Mouse (Mus musculus): ENCODE data around the gene 2010111I01Rik. TPM values are rescaled to one million over a fixed set of nuclear protein-coding genes. Genes with fewer than 3 reads are reported as not detected.
"Not testable (repeated sequence)": the region's sequence is repeated elsewhere in the genome, so short reads cannot be mapped to it uniquely, and the experiment has no call there.

The 2010111I01Rik gene
- polyA plus RNA-seq, 1 experiment from 2014 or later: 31.8 TPM

- no peak for DNase-seq (ENCODE audit: low spot score, missing footprints)
- Histone ChIP-seq H3K27ac (ENCODE audit: low read depth, low read length) (no peak overlapping the region), H3K4me2 (no peak overlapping the region), H3K36me3 (ENCODE audit: control insufficient read depth, insufficient read depth, low read length) (peaks cover 11% of the 10 kb centered on the region; the same call in 1 of the 2 replicates), H3K9me3 (ENCODE audit: control insufficient read depth, low read length) (no peaks in the 10 kb centered on the region), H3K27me3 (ENCODE audit: control insufficient read depth, insufficient read depth, low read length) (no peaks in the 10 kb centered on the region), H3K9ac (ENCODE audit: low read length) (no peak overlapping the region), H3K4me1 (ENCODE audit: control insufficient read depth, insufficient read depth, low read length) (peaks cover 4% of the 10 kb centered on the region; the same call in 1 of the 2 replicates), H3K4me3 (ENCODE audit: low read depth, low read length) (no peak overlapping the region)
- 78% methylated on average over 16 of the region's 16 CpGs for WGBS
- no peak for ATAC-seq (ENCODE audit: low FRiP score)
Observed at GRCm38 (mm10) chr13:63305160-63306011, 340.7 kb downstream of the 2010111I01Rik start.

DNA sequence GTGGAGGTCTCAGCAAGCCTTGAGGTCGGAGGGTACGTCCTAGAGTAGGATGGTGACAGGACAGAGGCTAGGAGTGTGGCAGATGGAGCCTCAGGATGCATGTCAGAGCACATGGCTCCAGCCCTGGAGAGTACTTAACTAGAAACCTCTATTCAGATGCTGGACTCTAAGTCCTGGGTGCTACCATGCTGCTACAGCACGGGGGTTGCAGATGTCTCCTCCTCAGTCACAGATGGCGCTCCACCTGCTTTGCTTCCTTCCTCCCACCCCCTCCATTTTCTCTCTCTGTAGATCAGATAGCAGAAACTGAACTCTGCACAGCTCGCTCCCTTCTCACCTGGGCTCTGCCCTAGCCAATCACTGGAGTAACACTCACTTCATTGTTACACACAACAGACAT is 342.1 kb downstream of the 2010111I01Rik start:
- Histone ChIP-seq H3K4me1 (ENCODE audit: control insufficient read depth, insufficient read depth, low read length) (0 out of 2 replicates have a peak, but pooled peaks cover 2% of the 10 kb centered on the region), H3K9me3 (ENCODE audit: control insufficient read depth, low read length) (no peaks in the 10 kb centered on the region), H3K27ac (ENCODE audit: low read depth, low read length) (no peak overlapping the region; the same call in 1 of the 2 replicates), H3K36me3 (ENCODE audit: control insufficient read depth, insufficient read depth, low read length) (peaks cover 7% of the 10 kb centered on the region; the same call in 1 of the 2 replicates), H3K9ac (ENCODE audit: low read length) (no peak overlapping the region), H3K4me3 (ENCODE audit: low read depth, low read length) (no peak overlapping the region), H3K27me3 (ENCODE audit: control insufficient read depth, insufficient read depth, low read length) (no peaks in the 10 kb centered on the region), H3K4me2 (no peak overlapping the region)
- ATAC-seq (ENCODE audit: low FRiP score) (no peak), DNase-seq (ENCODE audit: low spot score, missing footprints) (no peak)
- WGBS: 89% methylated on average over 5 of the region's 5 CpGs

- WGBS: 78% methylated on average over 3 of the region's 3 CpGs
- no peaks in the 10 kb centered on the region for H3K9me3 ChIP-seq (ENCODE audit: control insufficient read depth, low read length)
Observed at GRCm38 (mm10) chr13:63309563-63309962, 344.9 kb downstream of the 2010111I01Rik start.

GRCm38 (mm10) chr13:63311156-63311555 is 346.5 kb downstream of the 2010111I01Rik start:
- DNase-seq (ENCODE audit: low spot score, missing footprints) (no peak), ATAC-seq (ENCODE audit: low FRiP score) (no peak)
- Histone ChIP-seq H3K27ac (ENCODE audit: low read depth, low read length) (no peak overlapping the region), H3K36me3 (ENCODE audit: control insufficient read depth, insufficient read depth, low read length) (no peaks in the 10 kb centered on the region), H3K27me3 (ENCODE audit: control insufficient read depth, insufficient read depth, low read length) (no peaks in the 10 kb centered on the region), H3K9me3 (ENCODE audit: control insufficient read depth, low read length) (no peaks in the 10 kb centered on the region), H3K9ac (ENCODE audit: low read length) (no peak overlapping the region), H3K4me2 (no peak overlapping the region), H3K4me1 (ENCODE audit: control insufficient read depth, insufficient read depth, low read length) (no peaks in the 10 kb centered on the region), H3K4me3 (ENCODE audit: low read depth, low read length) (no peak overlapping the region)
- WGBS: 72% methylated on average over 2 of the region's 2 CpGs

More at GRCm38 (mm10) chr13:63309563-63309962, 344.9 kb downstream of the 2010111I01Rik start:
- H3K9ac ChIP-seq (ENCODE audit: low read length): no peak overlapping the region
- H3K36me3 ChIP-seq (ENCODE audit: control insufficient read depth, insufficient read depth, low read length): no peaks in the 10 kb centered on the region
- H3K4me3 ChIP-seq (ENCODE audit: low read depth, low read length): no peak overlapping the region
- H3K4me1 ChIP-seq (ENCODE audit: control insufficient read depth, insufficient read depth, low read length): no peaks in the 10 kb centered on the region
- H3K27ac ChIP-seq (ENCODE audit: low read depth, low read length): no peak overlapping the region
- ATAC-seq (ENCODE audit: low FRiP score): no peak
- no peaks in the 10 kb centered on the region for H3K27me3 ChIP-seq (ENCODE audit: control insufficient read depth, insufficient read depth, low read length)
- no peak for DNase-seq (ENCODE audit: low spot score, missing footprints)
- H3K4me2 ChIP-seq: no peak overlapping the region

GRCm38 (mm10) chr13:63313247-63313646 is 348.6 kb downstream of the 2010111I01Rik start:
- H3K4me2 ChIP-seq: no peak overlapping the region
- no peak overlapping the region for H3K4me3 ChIP-seq (ENCODE audit: low read depth, low read length)
- H3K9me3 ChIP-seq (ENCODE audit: control insufficient read depth, low read length): no peaks in the 10 kb centered on the region
- no peak overlapping the region for H3K27ac ChIP-seq (ENCODE audit: low read depth, low read length)
- DNase-seq (ENCODE audit: low spot score, missing footprints) (no peak), ATAC-seq (ENCODE audit: low FRiP score) (no peak)
- H3K9ac ChIP-seq (ENCODE audit: low read length): no peak overlapping the region
- H3K36me3 ChIP-seq (ENCODE audit: control insufficient read depth, insufficient read depth, low read length): no peaks in the 10 kb centered on the region
- H3K4me1 ChIP-seq (ENCODE audit: control insufficient read depth, insufficient read depth, low read length): no peaks in the 10 kb centered on the region
- H3K27me3 ChIP-seq (ENCODE audit: control insufficient read depth, insufficient read depth, low read length): no peaks in the 10 kb centered on the region
- WGBS: 96% methylated on average over 1 of the region's 1 CpGs

- no peaks in the 10 kb centered on the region for H3K9me3 ChIP-seq (ENCODE audit: control insufficient read depth, low read length)
- no peak overlapping the region for H3K27ac ChIP-seq (ENCODE audit: low read depth, low read length)
- H3K9ac ChIP-seq (ENCODE audit: low read length): no peak overlapping the region
- no peaks in the 10 kb centered on the region for H3K27me3 ChIP-seq (ENCODE audit: control insufficient read depth, insufficient read depth, low read length)
- no peak for ATAC-seq (ENCODE audit: low FRiP score)
- DNase-seq (ENCODE audit: low spot score, missing footprints): no peak
- no peak overlapping the region for H3K4me3 ChIP-seq (ENCODE audit: low read depth, low read length)
- H3K4me1 ChIP-seq (ENCODE audit: control insufficient read depth, insufficient read depth, low read length): no peaks in the 10 kb centered on the region
- no peak overlapping the region for H3K4me2 ChIP-seq
- H3K36me3 ChIP-seq (ENCODE audit: control insufficient read depth, insufficient read depth, low read length): no peaks in the 10 kb centered on the region
- WGBS: 91% methylated on average over 12 of the region's 12 CpGs
Observed at GRCm38 (mm10) chr13:63313748-63314607, 349.3 kb downstream of the 2010111I01Rik start.

- Histone ChIP-seq H3K27me3 (ENCODE audit: control insufficient read depth, insufficient read depth, low read length) (no peaks in the 10 kb centered on the region), H3K4me3 (ENCODE audit: low read depth, low read length) (no peak overlapping the region), H3K27ac (ENCODE audit: low read depth, low read length) (no peak overlapping the region), H3K9me3 (ENCODE audit: control insufficient read depth, low read length) (no peaks in the 10 kb centered on the region), H3K4me1 (ENCODE audit: control insufficient read depth, insufficient read depth, low read length) (no peaks in the 10 kb centered on the region), H3K9ac (ENCODE audit: low read length) (no peak overlapping the region), H3K4me2 (no peak overlapping the region), H3K36me3 (ENCODE audit: control insufficient read depth, insufficient read depth, low read length) (no peaks in the 10 kb centered on the region)
- WGBS: 93% methylated on average over 4 of the region's 4 CpGs
- ATAC-seq (ENCODE audit: low FRiP score) (no peak), DNase-seq (ENCODE audit: low spot score, missing footprints) (no peak)
Observed at GRCm38 (mm10) chr13:63314608-63314920, 349.9 kb downstream of the 2010111I01Rik start.

DNA sequence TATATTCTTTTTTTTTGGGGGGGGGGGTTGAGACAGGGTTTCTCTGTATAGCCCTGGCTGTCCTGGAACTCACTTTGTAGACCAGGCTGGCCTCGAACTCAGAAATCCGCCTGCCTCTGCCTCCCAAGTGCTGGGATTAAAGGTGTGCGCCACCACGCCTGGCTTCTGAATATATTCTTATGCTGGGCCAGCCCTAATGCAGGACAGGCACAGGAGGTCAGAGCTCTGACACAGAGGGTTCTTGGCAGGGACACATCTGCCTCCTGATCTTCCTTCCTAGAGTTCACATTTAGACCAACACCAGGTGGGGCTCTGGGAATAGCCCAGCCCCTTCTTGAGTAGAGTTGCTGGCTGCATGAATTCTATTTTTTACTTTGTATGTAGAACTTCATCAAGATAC is 350.4 kb downstream of the 2010111I01Rik start:
- not testable (repeated sequence) for H3K4me1 ChIP-seq (ENCODE audit: control insufficient read depth, insufficient read depth, low read length); H3K9me3 ChIP-seq (ENCODE audit: control insufficient read depth, low read length); H3K9ac ChIP-seq (ENCODE audit: low read length); H3K27ac ChIP-seq (ENCODE audit: low read depth, low read length); H3K27me3 ChIP-seq (ENCODE audit: control insufficient read depth, insufficient read depth, low read length); H3K4me2 ChIP-seq; ATAC-seq (ENCODE audit: low FRiP score); DNase-seq (ENCODE audit: low spot score, missing footprints); H3K36me3 ChIP-seq (ENCODE audit: control insufficient read depth, insufficient read depth, low read length); H3K4me3 ChIP-seq (ENCODE audit: low read depth, low read length)
- WGBS: 98% methylated on average over 4 of the region's 4 CpGs

DNA sequence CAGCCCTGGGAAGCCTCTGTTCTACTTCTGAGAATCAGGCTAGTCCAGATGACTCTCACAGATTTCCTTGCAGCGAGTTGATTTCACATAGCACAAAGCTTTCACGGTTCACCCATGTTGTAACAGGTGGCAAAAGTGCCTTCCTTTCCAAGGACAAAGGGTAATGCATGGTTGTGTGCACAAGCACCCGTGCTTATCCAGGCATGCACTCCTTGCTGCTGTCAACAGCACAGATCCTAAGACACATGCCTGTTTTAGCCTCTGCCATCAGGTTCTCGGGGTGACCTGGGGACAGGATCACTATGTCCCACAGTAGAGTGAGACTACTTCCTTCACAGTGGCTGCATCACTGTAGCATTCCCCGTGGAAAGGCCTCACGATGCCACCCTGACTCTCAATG is 351.1 kb downstream of the 2010111I01Rik start:
- Histone ChIP-seq H3K4me3 (ENCODE audit: low read depth, low read length) (no peak overlapping the region), H3K27me3 (ENCODE audit: control insufficient read depth, insufficient read depth, low read length) (no peaks in the 10 kb centered on the region), H3K9ac (ENCODE audit: low read length) (no peak overlapping the region), H3K36me3 (ENCODE audit: control insufficient read depth, insufficient read depth, low read length) (no peaks in the 10 kb centered on the region), H3K9me3 (ENCODE audit: control insufficient read depth, low read length) (no peaks in the 10 kb centered on the region), H3K4me2 (no peak overlapping the region), H3K27ac (ENCODE audit: low read depth, low read length) (no peak overlapping the region), H3K4me1 (ENCODE audit: control insufficient read depth, insufficient read depth, low read length) (no peaks in the 10 kb centered on the region)
- 87% methylated on average over 6 of the region's 6 CpGs for WGBS
- ATAC-seq (ENCODE audit: low FRiP score): no peak
- DNase-seq (ENCODE audit: low spot score, missing footprints): no peak
